ENCODE assay signal across 24 mouse cellular contexts in genomic region chr6:76382323-76382722, GRCm38 (mm10).
A peak's percentile ranks its signal among the peaks of the same experiment; 100 is the strongest.
DNase-seq lines count a peak whose midpoint lies in the region; ATAC-seq and TF ChIP-seq lines count a peak whose summit lies in the region.
"Had no signal": no experiment of that assay in that cellular context is flagged by ENCODE, and none has a peak within 500 bp of the region (broad histone marks: within the 10 kb centered on the region; RNA-seq: fewer than 3 reads in every experiment).

No protein-coding gene starts in this region.

- 89% methylated on average over 4 of the region's 4 CpGs for WGBS in forebrain, embryonic 11.5 days

- no peaks in the 10 kb centered on the region for H3K9me3 ChIP-seq in forebrain, embryonic 11.5 days (ENCODE audit: control insufficient read depth, low read length)
- H3K9me3 ChIP-seq: embryonic facial prominence, embryonic 15.5 days; forebrain, embryonic 10.5 days; forebrain, embryonic 15.5 days; heart, embryonic 13.5 days; hindbrain, embryonic 15.5 days had no signal

- no peaks in the 10 kb centered on the region for H3K36me3 ChIP-seq in forebrain, embryonic 11.5 days (ENCODE audit: control insufficient read depth, insufficient read depth, low read length)
- H3K36me3 ChIP-seq: embryonic facial prominence, embryonic 15.5 days; forebrain, embryonic 10.5 days; forebrain, embryonic 15.5 days; heart, embryonic 13.5 days; hindbrain, embryonic 15.5 days had no signal

- H3K4me2 ChIP-seq in forebrain, embryonic 11.5 days (ENCODE audit: low read depth, low read length, severe bottlenecking): no peak overlapping the region
- H3K4me2 ChIP-seq: embryonic facial prominence, embryonic 15.5 days; forebrain, embryonic 15.5 days; heart, embryonic 13.5 days; hindbrain, embryonic 15.5 days had no signal

- H3K4me3 ChIP-seq in left cerebral cortex, adult 2 months: no peak overlapping the region
- H3K4me3 ChIP-seq in forebrain, embryonic 11.5 days (ENCODE audit: low read depth, low read length): no peak overlapping the region
- H3K4me3 ChIP-seq: embryonic facial prominence, embryonic 15.5 days; erythroblast, embryonic 14.5 days; forebrain, embryonic 10.5 days; forebrain, embryonic 15.5 days; heart, embryonic 13.5 days; hindbrain, embryonic 15.5 days had no signal

- intact Hi-C loops in left cerebral cortex, adult 2 months (cut with DNase I): no loop called here

- H3K27ac ChIP-seq in left cerebral cortex, adult 2 months: no peak overlapping the region
- no peak overlapping the region for H3K27ac ChIP-seq in forebrain, embryonic 11.5 days (ENCODE audit: low read depth, low read length)
- H3K27ac ChIP-seq: embryonic facial prominence, embryonic 15.5 days; forebrain, embryonic 10.5 days; forebrain, embryonic 15.5 days; heart, embryonic 13.5 days; hindbrain, embryonic 15.5 days had no signal

- no peak for ATAC-seq in forebrain, embryonic 11.5 days (replicated peaks; ENCODE audit: low FRiP score)
- ATAC-seq: activated CD4-positive, CD25-positive, alpha-beta regulatory T cell, adult 4 months; forebrain, embryonic 15.5 days; Patski had no signal

- no peaks in the 10 kb centered on the region for H3K27me3 ChIP-seq in forebrain, embryonic 11.5 days (ENCODE audit: control insufficient read depth, insufficient read depth, low read length)
- H3K27me3 ChIP-seq: CH12.LX; embryonic facial prominence, embryonic 15.5 days; forebrain, embryonic 15.5 days; heart, embryonic 13.5 days; hindbrain, embryonic 15.5 days; Patski had no signal

- DNase-seq in frontal cortex, adult 2 months (ENCODE audit: extremely low spot score in 1 of 2, low spot score in 1 of 2): peak; percentile 6 to 42
- DNase-seq in frontal cortex, postnatal 14 days (ENCODE audit: low spot score in 2 of 2): no peak
- DNase-seq in left cerebral cortex, adult 11 months (ENCODE audit: low spot score): peak; percentile 15
- DNase-seq in left cerebral cortex, adult 2 months (ENCODE audit: extremely low spot score in 1 of 2, low spot score in 2 of 2): no peak
- peak; percentile 10 for DNase-seq in right cerebral cortex, adult 18-20 months
- no peak for DNase-seq in right cerebral cortex, postnatal 4 days
- DNase-seq in layer of hippocampus, postnatal 36 days: peak; percentile 5 to 7
- DNase-seq in forebrain, embryonic 11.5 days (ENCODE audit: low spot score): no peak
- DNase-seq: adrenal gland, postnatal 14 days; cerebellum, adult 2 months; cerebellum, postnatal 10 days; embryo, embryonic 11 days; gastrocnemius, postnatal 36 days; heart, adult 11 months; heart, postnatal 36 days had no signal

- no peaks in the 10 kb centered on the region for H3K4me1 ChIP-seq in forebrain, embryonic 11.5 days (replicated peaks; ENCODE audit: control insufficient read depth, insufficient read depth, low read length)
- H3K4me1 ChIP-seq: embryonic facial prominence, embryonic 15.5 days; forebrain, embryonic 10.5 days; forebrain, embryonic 15.5 days; heart, embryonic 13.5 days; hindbrain, embryonic 15.5 days had no signal

- no peak overlapping the region for H3K9ac ChIP-seq in forebrain, embryonic 11.5 days (ENCODE audit: low read length)
- H3K9ac ChIP-seq: embryonic facial prominence, embryonic 15.5 days; forebrain, embryonic 15.5 days; heart, embryonic 13.5 days; hindbrain, embryonic 15.5 days had no signal

- no peak for TF ChIP-seq CTCF in left cerebral cortex, adult 2 months (IDR thresholded peaks at IDR 0.05)

Comparison
In these comparisons a context has a peak if more than half of its experiments do, and no peak if none do; other contexts are left out.
1. DNase-seq: peak in frontal cortex, adult 2 months (2 of 2), left cerebral cortex, adult 11 months (single experiment), right cerebral cortex, adult 18-20 months (single experiment) and layer of hippocampus, postnatal 36 days (2 of 2); none in frontal cortex, postnatal 14 days (0 of 2), left cerebral cortex, adult 2 months (0 of 2), right cerebral cortex, postnatal 4 days (single experiment) and forebrain, embryonic 11.5 days (single experiment).